Mouse (Mus musculus) spleen, embryonic (tissue): Measurements from ENCODE around the gene Cnot11.
"Not testable (repeated sequence)": the region's sequence is repeated elsewhere in the genome, so short reads cannot be mapped to it uniquely, and the experiment has no call there.

Source experiments
- CTCF ChIA-PET: fragments of 350-600 bp; sonication (Branson Sonifier 250); formaldehyde crosslinking; loops from one replicate; lab custom pipeline; 2022; lab: Charles Lee

Cnot11 gene

GRCm38 (mm10) chr1:39577253-39577705 is 42.5 kb downstream of the Cnot11 start, which contains the start of gene Rnf149:
Rnf149 (minus strand) TSS chr1:39577405.
- CTCF ChIA-PET, result no interaction called here

GRCm38 (mm10) chr1:39578446-39578845 is 43.7 kb downstream of the Cnot11 start:
- CTCF ChIA-PET, result no interaction called here

GRCm38 (mm10) chr1:39579139-39579538 is 44.3 kb downstream of the Cnot11 start:
- CTCF ChIA-PET, result no interaction called here

GRCm38 (mm10) chr1:39581215-39581614 is 46.4 kb downstream of the Cnot11 start:
- CTCF ChIA-PET, result no interaction called here

GRCm38 (mm10) chr1:39583173-39583572 is 48.4 kb downstream of the Cnot11 start:
- CTCF ChIA-PET, result no interaction called here

- CTCF ChIA-PET, result no interaction called here
Measured at GRCm38 (mm10) chr1:39585416-39585815, 50.6 kb downstream of the Cnot11 start.

GRCm38 (mm10) chr1:39590193-39590592 is 55.4 kb downstream of the Cnot11 start:
- CTCF ChIA-PET, result no interaction called here

GRCm38 (mm10) chr1:39591557-39591956 is 56.8 kb downstream of the Cnot11 start:
- CTCF ChIA-PET, result not testable (repeated sequence)

- CTCF ChIA-PET, result no interaction called here
Measured at GRCm38 (mm10) chr1:39592090-39592489, 57.3 kb downstream of the Cnot11 start.

- CTCF ChIA-PET, result no interaction called here
Measured at GRCm38 (mm10) chr1:39593836-39594235, 59.0 kb downstream of the Cnot11 start.
